Mouse (Mus musculus): Measurements from ENCODE around the gene Bak1. TPM values are rescaled to one million over a fixed set of nuclear protein-coding genes. Genes with fewer than 3 reads are reported as not detected.

Bak1 gene
- total RNA-seq (2021), result 10 to 100 TPM; 27.2 to 31.0 TPM
- long read RNA-seq, experiment 1, partial matches to known transcripts, result 1 of 3 reads
- long read RNA-seq, experiment 1, other reads (novel, unspliced or antisense), result 0 of 3 reads
- long read RNA-seq, experiment 2, partial matches to known transcripts, result 0 of 5 reads
- long read RNA-seq, experiment 2, other reads (novel, unspliced or antisense), result 5 of 5 reads

DNA sequence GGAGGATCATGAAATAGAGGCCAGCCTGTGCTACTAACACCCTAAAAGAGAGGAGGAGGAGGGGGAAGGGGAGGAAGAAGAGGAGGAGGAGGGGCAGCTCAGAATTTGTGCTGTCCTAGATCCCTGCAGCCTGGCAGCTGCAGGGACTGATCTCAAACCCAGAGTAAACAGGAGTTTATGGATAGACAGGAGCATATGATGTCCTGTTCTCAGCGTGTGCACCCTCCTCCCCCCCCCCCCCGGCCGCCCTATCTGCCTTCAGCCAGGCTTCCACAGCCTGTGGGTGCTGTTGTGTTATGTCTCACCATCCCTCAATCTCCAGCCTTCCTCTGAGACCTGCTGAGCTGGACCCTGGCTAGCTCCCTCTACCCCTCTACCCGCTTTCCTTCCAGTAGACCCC is at the start of gene Bak1:
Bak1 (minus strand) TSS at position 101 of the 400 bp plus-strand sequence.
- DNase-seq (ENCODE audit: low spot score in 2 of 2), result no peak

GRCm38 (mm10) chr17:27078499-27078898 is 49.7 kb upstream of the Bak1 start:
- no peak for DNase-seq (ENCODE audit: low spot score in 2 of 2)

DNA sequence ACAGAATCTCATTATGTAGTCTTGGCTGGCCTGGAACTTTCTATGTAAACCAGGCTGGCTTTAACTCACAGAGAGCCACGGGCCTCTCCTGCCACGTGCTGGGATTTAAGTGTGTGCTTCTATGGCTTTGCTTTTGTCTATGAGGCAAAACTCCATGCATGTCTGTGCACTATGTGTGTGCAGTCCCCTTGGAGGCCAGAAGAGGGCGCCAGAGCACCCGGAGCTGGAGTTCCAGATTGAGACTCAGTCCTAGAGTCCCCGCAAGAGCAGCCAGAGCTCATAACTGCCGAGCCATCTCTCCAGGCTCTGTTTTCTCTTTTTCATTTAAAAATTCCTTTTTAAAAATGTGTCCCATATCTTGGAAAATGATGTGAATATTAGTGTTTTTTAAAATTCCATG is 49.1 kb upstream of the Bak1 start:
- no peak for DNase-seq (ENCODE audit: low spot score in 2 of 2)

- no peak for DNase-seq (ENCODE audit: low spot score in 2 of 2)
These were observed 48.3 kb upstream of the Bak1 start for GRCm38 (mm10) chr17:27077133-27077532.

- no peak for DNase-seq (ENCODE audit: low spot score in 2 of 2)
These were observed 46.3 kb upstream of the Bak1 start for GRCm38 (mm10) chr17:27074849-27075745.

DNA sequence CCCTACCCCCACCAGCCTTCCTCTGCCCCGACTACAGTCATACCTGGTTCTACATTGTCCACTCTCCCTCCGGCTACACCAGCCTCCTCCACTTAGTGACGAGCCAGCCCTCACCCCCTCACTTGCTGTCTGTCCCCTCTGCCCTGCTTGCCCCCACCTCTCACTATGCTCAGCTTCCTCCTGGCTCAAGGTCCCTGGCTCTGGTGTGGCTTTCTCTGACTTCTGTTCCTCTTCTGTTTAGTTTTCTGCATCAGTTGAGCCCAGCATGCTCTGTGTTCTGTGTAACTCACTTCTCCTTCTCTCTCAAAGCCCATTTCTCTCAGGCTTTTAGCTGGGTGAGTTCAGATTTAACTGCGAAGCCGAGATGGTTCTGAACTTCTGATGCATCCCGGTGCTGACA is 45.4 kb upstream of the Bak1 start:
- DNase-seq (ENCODE audit: low spot score in 2 of 2), result no peak

DNA sequence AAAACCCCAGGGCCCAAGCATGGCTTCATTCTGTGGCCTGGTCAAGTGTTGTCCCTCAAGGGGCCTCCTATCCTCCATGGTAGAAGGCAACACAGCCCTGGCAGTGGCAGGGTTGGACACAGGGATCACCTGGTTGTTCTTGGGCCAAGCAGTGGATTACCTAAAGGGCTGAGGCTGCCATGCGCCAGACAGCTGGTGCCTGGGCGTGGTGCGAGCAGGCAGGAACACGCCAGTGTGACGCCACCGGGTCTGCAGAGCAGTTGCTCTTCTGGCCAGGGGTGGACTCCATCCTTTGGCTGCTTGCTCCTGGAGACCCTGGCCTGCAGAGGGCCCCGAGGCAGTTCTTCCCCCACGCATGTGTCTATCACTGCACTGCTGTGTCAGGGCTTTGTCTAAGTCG is 45.0 kb upstream of the Bak1 start:
- no peak for DNase-seq (ENCODE audit: low spot score in 2 of 2)

DNA sequence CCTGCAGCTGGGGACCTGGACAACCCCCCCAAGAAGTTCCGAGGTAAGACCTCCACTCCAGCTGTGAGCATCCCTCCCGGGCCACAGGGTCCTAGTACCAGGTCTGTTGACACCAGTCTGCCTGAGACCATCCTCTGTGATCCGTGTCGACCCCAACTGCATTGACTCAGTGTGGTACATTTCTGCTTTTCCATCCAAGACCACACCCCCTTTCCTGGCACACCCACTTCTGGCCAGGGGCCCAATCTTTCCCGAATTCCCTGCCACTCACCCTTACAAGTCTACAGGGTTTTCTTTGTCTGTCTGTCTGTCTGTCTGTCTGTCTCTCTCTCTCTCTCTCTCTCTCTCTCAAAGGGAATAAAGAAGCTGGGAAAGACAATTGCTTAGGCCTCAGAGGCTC is 44.3 kb upstream of the Bak1 start:
- DNase-seq (ENCODE audit: low spot score in 2 of 2), result no peak

GRCm38 (mm10) chr17:27072363-27072762 is 43.6 kb upstream of the Bak1 start:
- DNase-seq (ENCODE audit: low spot score in 2 of 2), result no peak

GRCm38 (mm10) chr17:27071630-27072029 is 42.8 kb upstream of the Bak1 start:
- DNase-seq (ENCODE audit: low spot score in 2 of 2), result peak in 1 of 2 experiments; percentile 67

- DNase-seq (ENCODE audit: low spot score in 2 of 2), result no peak
These were observed 42.1 kb upstream of the Bak1 start for GRCm38 (mm10) chr17:27070913-27071312.

DNA sequence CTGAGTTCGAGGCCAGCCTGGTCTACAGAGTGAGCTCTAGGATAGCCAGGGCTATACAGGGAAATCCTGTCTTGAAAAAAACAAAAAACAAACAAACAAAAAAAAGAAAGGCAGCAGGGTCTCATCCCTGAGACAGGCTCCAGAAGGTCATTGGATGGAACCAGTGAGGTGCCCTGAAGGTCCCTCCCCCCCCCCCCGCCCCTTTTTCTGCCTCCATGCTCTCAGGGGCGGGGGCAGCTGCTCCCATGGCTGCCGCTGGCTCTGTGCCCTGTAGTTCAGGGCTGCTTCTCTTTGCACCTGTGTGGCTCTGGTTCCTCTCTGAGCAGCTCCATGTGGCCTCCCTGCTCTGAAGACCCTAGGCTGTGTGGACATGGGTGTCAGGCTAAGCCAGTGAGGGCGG is 40.3 kb upstream of the Bak1 start:
- no peak for DNase-seq (ENCODE audit: low spot score in 2 of 2)

- DNase-seq (ENCODE audit: low spot score in 2 of 2), result no peak
These were observed 37.3 kb upstream of the Bak1 start for GRCm38 (mm10) chr17:27066065-27066464.

DNA sequence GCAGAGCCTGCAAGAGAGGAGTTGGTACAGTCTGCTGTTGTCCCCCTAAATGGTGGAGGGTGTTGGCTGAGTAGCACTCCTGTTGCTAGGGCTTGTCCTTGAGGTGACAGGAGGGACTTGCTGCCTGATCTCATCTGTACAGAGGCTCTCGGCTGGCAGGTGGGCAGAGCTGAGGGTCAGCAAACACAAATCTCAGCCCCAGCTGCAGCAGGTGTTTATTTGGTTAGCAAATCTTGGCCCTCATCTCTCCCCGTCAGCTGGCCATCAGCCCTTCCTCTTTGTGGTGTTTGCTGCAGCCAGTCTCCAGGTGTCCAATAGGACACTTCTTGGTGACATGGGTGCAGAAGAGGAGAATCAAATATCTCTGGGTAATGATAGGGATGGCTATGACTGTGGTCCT is 35.4 kb upstream of the Bak1 start:
- no peak for DNase-seq (ENCODE audit: low spot score in 2 of 2)

GRCm38 (mm10) chr17:27063717-27064116 is 34.9 kb upstream of the Bak1 start:
- no peak for DNase-seq (ENCODE audit: low spot score in 2 of 2)

GRCm38 (mm10) chr17:27062684-27063083 is 33.9 kb upstream of the Bak1 start:
- no peak for DNase-seq (ENCODE audit: low spot score in 2 of 2)

GRCm38 (mm10) chr17:27061727-27062126 is 32.9 kb upstream of the Bak1 start:
- no peak for DNase-seq (ENCODE audit: low spot score in 2 of 2)

DNA sequence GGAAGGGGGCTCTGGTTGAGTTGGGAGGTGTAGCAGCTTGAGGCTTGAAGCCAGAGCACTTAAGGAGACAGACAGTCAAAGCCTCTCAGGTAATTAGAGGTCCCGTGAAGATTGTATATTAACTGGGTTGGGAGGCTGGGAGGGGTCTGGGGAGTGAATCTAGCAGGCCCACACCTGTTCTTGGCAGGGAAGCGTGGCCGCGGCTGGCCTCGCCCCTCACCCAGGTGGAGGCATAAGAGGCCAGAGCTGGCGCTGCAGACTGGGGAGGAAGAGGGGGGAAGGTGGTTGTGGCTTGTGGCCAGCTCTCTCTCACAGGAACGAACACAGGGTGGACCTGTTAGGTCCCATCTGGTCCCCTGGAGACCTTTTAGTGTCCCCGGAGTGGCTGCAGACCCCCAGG is 31.9 kb upstream of the Bak1 start:
- no peak for DNase-seq (ENCODE audit: low spot score in 2 of 2)

GRCm38 (mm10) chr17:27057517-27058055 is 28.8 kb upstream of the Bak1 start:
- no peak for DNase-seq (ENCODE audit: low spot score in 2 of 2)

- DNase-seq (ENCODE audit: low spot score in 2 of 2), result peak; percentile 64 to 70
These were observed 28.2 kb upstream of the Bak1 start, which contains the start of gene Itpr3 for GRCm38 (mm10) chr17:27056812-27057516. TSS of gene Itpr3 (plus strand) at chr17:27057304.

DNA sequence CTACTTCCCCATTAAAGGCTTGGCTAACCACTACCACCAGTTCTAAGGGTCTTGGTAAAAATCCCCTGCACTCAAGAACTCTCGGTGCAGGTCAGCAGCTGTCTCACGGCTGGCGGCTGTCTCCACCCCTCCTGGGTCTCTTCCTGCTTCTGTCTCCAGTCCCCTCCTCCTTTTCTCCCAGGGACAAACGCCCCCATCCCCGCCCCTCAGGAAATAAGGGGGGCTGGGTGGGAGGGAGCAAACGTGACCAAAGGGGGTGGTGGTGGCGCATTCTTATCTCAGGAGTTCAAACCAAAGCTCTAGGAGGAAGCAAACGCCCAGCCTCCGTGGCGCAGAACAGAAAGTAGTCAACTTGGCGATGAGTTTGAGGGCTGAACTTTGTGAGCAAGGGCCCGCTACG is 27.4 kb upstream of the Bak1 start:
- peak; percentile 44 to 51 for DNase-seq (ENCODE audit: low spot score in 2 of 2)

DNA sequence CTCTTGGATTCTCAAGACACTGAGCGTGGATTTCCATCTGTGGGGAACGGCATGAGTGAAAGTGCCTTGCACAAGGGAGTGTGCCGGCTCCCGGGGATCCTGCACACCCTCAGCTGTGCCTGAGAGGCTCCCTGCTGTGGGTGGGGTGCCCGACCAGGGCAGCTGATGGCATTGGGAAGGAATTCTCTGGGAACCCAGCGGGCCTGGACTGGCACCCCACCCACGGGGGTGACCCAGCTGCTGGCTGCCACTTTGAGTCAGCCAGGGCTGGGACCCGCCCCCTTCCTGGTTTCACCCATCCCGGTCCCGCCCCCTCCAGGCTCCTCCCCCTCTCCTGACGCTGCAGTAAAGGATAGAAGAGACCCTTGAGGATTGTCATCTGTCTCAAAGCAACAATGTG is 22.7 kb upstream of the Bak1 start:
- peak; percentile 34 to 58 for DNase-seq (ENCODE audit: low spot score in 2 of 2)

Data from adrenal gland, adult 18-20 months (tissue).